Mouse (Mus musculus): ENCODE measurements around the gene Adamtsl3.

Adamtsl3 gene

GRCm38 (mm10) chr7:82422561-82422960, 87.1 kb downstream of the Adamtsl3 start:
- ATAC-seq (ENCODE audit: low TSS enrichment): no peak

GRCm38 (mm10) chr7:82423602-82424001, 88.1 kb downstream of the Adamtsl3 start:
- ATAC-seq (ENCODE audit: low TSS enrichment): no peak

- no peak for ATAC-seq (ENCODE audit: low TSS enrichment)
Measured at GRCm38 (mm10) chr7:82424281-82424680, 88.8 kb downstream of the Adamtsl3 start.

GRCm38 (mm10) chr7:82425374-82425773, 89.9 kb downstream of the Adamtsl3 start:
- ATAC-seq (ENCODE audit: low TSS enrichment): no peak

GRCm38 (mm10) chr7:82429447-82429846, 94.0 kb downstream of the Adamtsl3 start:
- ATAC-seq (ENCODE audit: low TSS enrichment): no peak

- no peak for ATAC-seq (ENCODE audit: low TSS enrichment)
Measured at GRCm38 (mm10) chr7:82431572-82431971, 96.1 kb downstream of the Adamtsl3 start.

- no peak for ATAC-seq (ENCODE audit: low TSS enrichment)
Measured at GRCm38 (mm10) chr7:82433226-82433625, 97.7 kb downstream of the Adamtsl3 start.

- no peak for ATAC-seq (ENCODE audit: low TSS enrichment)
Measured at GRCm38 (mm10) chr7:82458376-82458775, 122.9 kb downstream of the Adamtsl3 start.

GRCm38 (mm10) chr7:82462921-82463523, 127.5 kb downstream of the Adamtsl3 start:
- ATAC-seq (ENCODE audit: low TSS enrichment): no peak

- ATAC-seq (ENCODE audit: low TSS enrichment): no peak
Measured at GRCm38 (mm10) chr7:82464364-82464763, 128.9 kb downstream of the Adamtsl3 start.

GRCm38 (mm10) chr7:82465437-82465836, 129.9 kb downstream of the Adamtsl3 start:
- no peak for ATAC-seq (ENCODE audit: low TSS enrichment)

- ATAC-seq (ENCODE audit: low TSS enrichment): no peak
Measured at GRCm38 (mm10) chr7:82476441-82477221, 141.1 kb downstream of the Adamtsl3 start.

GRCm38 (mm10) chr7:82478461-82478860, 143.0 kb downstream of the Adamtsl3 start:
- ATAC-seq (ENCODE audit: low TSS enrichment): no peak

GRCm38 (mm10) chr7:82478861-82479755, 143.6 kb downstream of the Adamtsl3 start:
- no peak for ATAC-seq (ENCODE audit: low TSS enrichment)

GRCm38 (mm10) chr7:82483426-82483825, 147.9 kb downstream of the Adamtsl3 start:
- no peak for ATAC-seq (ENCODE audit: low TSS enrichment)

GRCm38 (mm10) chr7:82484834-82485233, 149.3 kb downstream of the Adamtsl3 start:
- no peak for ATAC-seq (ENCODE audit: low TSS enrichment)

GRCm38 (mm10) chr7:82485344-82485954, 150.0 kb downstream of the Adamtsl3 start:
- ATAC-seq (ENCODE audit: low TSS enrichment): no peak

- ATAC-seq (ENCODE audit: low TSS enrichment): no peak
Measured at GRCm38 (mm10) chr7:82491018-82491417, 155.5 kb downstream of the Adamtsl3 start.

GRCm38 (mm10) chr7:82492881-82493280, 157.4 kb downstream of the Adamtsl3 start:
- no peak for ATAC-seq (ENCODE audit: low TSS enrichment)

- no peak for ATAC-seq (ENCODE audit: low TSS enrichment)
Measured at GRCm38 (mm10) chr7:82494220-82494619, 158.7 kb downstream of the Adamtsl3 start.

- ATAC-seq (ENCODE audit: low TSS enrichment): peak; percentile 27; the same call in 1 of the 2 replicates
Measured at GRCm38 (mm10) chr7:82497064-82497463, 161.6 kb downstream of the Adamtsl3 start.

- peak; percentile 97 for ATAC-seq (ENCODE audit: low TSS enrichment)
Measured at GRCm38 (mm10) chr7:82501306-82501705, 165.8 kb downstream of the Adamtsl3 start.
